Mouse (Mus musculus): ENCODE data around the gene Chn2. TPM values are rescaled to one million over a fixed set of nuclear protein-coding genes. Genes with fewer than 3 reads are reported as not detected.

Gene Chn2
- total RNA-seq, 2 experiments from 2014 or later, result 39.0 to 40.2 TPM

- no peak for DNase-seq (ENCODE audit: low spot score in 2 of 2)
Observed at GRCm38 (mm10) chr6:54041386-54042043, 2.2 kb downstream of the Chn2 start.

GRCm38 (mm10) chr6:54042142-54042541 lies 2.8 kb downstream of the Chn2 start:
- DNase-seq (ENCODE audit: low spot score in 2 of 2), result no peak

- DNase-seq (ENCODE audit: low spot score in 2 of 2), result no peak
Observed at GRCm38 (mm10) chr6:54043536-54043935, 4.2 kb downstream of the Chn2 start.

DNA sequence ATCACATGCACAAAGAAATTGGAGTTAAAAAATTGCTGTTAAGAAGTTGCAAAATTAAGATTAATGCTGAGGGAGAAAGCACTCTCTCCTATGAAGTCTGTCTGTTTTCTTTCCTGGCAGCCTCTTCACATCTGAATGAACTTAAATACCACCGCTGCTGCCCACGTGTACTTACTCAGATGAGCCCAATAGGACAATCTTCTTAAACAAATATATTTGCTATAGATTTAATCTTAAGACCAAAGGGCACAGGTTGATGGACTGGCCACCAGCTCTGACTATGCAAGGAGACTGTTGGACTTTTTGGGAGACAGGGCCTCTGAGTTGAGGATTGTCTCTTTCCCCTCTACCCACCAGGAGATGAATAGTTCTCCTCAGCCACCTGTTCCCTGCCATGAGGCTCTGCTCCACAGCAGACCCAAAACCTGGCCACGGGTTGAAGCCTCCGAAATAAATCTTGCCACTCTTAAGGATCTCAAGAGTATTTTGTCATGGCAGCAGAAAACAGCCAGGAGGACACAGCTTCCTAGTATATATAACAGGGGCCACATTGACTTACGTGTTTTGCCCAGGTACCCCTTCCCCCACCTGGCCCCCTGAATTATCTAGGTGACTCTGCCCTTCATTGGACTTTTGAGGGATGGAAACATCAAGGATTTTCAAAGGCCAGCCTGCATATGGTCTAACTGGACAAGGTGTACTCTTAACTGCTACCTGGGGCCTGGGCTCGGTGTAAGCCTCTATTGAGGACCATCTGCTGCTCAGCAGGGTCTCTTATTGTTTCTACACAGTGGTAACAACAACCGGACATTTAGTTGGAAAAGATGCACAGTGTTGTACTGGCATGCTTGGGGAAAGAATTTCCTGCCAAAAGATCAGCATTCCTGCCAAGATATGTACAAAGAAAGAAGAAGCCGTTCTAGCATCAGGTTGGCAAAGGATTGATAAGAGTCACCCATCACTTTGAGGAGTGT lies 6.7 kb downstream of the Chn2 start:
- DNase-seq (ENCODE audit: low spot score in 2 of 2), result no peak

DNA sequence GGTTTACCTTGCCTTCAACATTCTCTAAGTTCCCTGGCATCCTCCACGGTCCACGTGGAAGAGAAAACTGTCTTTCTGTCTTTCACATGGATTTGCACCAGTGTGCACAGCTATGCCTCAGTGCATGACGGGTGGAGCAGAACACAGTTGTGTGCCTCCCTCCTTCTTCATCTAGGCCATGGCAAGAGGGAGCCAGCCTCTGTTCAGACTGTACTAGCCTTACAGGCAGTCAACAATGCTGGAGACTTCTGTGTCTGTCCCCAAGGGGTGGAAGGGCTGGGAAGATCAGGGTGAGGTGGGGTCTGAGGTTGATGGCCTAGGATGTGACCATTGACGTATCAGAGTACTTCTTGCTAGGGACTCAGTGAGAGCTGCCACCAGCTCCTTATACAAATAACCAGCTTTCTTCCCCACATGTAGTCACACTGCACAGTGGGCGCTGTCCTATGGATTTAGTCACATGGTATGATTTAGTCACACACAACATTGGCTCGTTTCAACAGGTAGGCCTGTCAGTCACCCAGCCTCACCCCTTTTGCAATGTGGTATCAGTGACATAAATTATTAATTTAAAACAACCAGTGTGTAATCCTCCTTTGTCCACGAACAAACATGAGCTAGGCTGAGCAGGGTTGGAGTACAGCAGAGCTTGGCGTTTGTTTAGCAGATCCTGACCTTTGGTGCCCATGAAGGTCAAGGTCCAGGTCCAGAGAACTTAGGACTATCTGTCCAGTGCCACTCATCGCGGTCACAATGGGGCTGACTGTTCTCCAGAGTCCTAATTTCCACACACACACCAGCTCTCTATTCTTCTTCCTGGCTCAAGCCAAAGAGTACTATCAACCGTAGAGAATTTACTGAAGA lies 7.8 kb downstream of the Chn2 start:
- DNase-seq (ENCODE audit: low spot score in 2 of 2), result no peak

- no peak for DNase-seq (ENCODE audit: low spot score in 2 of 2)
Observed at GRCm38 (mm10) chr6:54048768-54049167, 9.4 kb downstream of the Chn2 start.

DNA sequence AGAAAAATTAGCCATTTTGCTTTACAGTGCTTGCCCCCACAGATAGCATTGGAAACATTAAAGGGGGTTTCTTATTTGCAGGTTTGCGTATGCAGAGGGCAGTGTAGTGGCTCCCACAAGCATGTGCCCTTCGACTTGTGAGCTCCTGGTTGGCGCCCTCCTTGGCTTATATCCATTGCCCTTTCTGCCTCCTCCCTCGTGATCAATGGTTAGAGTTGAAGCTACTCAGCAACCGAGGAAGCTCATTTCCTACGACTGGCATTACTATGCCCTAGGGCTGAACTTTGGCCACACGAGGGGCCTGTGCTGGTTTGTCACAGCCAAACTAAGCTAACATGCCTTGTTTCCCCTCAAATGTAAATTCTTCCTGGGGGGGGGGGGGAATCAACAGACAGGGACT lies 11.8 kb downstream of the Chn2 start:
- DNase-seq (ENCODE audit: low spot score in 2 of 2), result no peak

DNA sequence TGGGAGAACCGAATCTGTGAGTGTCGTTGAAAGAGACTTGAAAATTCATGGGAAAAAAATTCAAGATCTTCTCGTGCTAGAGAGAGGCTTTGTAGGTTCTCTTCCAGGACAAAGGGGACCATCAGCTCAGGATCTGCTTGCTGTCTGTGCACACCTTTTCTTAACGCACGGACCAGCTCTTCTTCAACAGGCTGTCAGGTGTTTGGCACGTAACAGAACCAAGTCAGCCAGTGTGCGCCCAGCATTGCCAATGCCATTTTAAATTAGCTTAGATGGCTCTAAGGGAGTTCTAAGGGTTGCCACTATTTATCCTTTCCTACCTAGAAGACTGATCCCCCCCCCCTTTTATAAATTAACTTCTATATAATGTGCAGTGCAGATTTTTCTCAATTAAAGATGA lies 12.8 kb downstream of the Chn2 start:
- no peak for DNase-seq (ENCODE audit: low spot score in 2 of 2)

DNA sequence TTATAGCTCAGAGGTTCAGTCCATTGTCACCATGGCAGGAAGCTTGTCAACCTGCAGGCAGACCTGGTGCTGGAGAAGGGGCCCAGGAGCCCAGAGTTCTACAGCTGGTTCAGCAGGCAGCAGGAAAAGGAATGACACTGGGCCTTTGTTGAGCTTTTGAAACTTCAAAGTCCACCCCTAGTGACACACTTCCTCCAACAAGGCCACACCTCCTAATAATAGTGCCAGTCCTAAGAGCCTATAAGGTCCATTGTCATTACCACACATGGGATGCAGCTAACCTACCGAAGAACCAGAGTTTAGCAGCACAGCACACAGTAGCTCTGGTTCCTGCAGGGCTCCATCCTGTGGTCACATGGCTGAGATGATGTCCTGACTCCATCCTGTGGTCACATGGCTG lies 13.3 kb downstream of the Chn2 start:
- no peak for DNase-seq (ENCODE audit: low spot score in 2 of 2)

DNA sequence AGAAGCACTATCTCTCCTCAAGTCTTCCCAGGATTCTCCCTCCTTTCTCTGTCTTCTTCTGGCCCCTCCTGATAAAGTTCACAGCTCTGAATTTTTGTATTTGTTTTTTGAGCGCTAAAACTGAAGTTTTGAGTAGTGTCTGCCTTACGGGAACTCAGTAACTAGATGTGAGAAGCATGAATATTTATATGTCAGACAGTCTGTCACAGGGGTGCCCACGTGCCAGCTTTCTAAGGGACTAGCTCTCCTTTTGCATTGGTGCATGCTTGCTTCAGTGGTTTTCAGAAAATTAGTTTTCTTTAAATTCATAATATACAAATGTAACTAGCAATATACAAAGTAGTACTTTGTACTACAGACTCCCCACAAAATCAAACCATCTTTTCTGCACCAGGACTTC lies 14.0 kb downstream of the Chn2 start:
- peak; percentile 28 to 38 for DNase-seq (ENCODE audit: low spot score in 2 of 2)

DNA sequence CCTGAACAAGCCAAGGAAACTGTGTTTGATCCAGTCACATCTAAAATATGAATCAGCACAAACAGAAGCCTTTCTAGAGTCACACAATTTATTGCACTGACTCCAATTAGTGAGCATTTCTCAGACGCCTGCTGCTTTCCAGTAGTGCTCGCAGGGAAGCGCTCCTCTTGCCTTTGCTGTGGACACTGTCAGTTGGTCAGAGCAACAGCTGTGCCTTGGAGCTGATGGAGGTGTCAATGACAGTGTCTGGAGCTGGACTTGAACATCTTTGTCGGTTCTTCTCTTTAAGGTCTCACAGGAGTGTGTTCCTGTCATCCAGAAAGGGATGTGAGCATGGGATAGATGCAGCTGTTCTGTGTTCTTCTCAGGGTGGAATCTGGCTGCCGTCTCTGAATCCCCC lies 16.0 kb downstream of the Chn2 start:
- no peak for DNase-seq (ENCODE audit: low spot score in 2 of 2)

DNA sequence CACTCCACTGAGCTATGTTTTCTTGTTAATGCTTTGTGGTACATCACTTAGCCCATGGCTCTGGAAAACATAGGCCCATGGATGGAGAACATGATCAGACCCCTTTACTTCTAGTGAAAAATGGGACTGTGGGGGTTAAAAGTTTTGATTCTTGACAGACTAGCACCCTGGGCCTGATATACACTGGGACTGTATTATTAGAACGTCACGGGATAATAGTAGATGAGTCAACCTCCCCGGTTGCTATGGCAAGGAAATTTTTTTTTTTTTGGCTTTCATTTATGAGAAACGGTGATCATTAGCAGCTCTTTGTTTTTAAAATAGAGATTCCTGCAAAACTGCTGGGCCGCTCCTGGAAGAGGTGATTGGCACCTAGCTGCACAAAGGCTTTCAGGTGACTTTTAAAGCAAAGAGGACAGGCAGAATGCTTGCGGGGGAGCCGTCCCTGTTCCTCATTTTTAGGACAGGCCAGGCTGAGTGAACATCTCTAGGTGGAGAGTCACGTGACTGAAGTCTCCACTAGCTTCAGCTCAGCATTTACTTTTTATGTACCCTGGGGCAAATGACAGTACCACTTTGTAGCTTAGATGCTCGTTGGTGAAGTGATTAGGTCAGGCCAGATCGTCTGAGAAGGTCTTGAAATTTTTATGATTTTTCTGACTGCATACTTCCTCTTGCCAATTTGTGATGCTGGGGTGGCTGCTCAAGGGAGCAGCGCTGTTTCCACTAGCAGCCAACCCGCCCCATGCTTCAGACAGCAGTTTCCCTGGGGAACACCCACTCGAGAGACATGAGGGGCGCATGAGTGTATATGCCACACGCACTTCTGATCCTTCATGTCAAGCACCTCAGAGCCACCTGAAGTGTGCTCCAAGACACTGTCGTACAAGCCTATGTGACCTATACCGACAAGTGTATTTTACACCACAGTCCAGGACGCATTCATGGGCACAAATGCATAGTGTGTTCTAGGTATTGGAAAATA lies 17.5 kb downstream of the Chn2 start:
- DNase-seq (ENCODE audit: low spot score in 2 of 2), result no peak

DNA sequence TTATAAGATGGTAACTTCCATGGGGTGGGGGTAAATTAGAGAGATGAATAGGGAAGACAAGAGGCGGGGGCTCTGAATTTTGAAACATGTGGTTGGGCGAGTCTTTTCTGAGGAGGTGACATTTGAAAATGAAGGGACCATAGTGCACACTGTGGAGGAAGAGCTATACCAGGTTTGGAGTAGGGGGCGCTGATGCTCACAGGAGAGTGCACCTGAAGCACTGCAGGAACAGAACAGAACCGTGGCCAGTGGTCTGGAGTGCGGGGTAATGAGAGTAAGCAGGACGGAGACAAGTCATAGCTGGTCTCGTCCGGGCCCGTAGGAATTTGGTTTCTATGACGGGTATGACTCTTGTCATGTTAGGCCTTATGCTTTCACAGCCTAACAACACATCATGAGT lies 18.3 kb downstream of the Chn2 start:
- no peak for DNase-seq (ENCODE audit: low spot score in 2 of 2)

DNA sequence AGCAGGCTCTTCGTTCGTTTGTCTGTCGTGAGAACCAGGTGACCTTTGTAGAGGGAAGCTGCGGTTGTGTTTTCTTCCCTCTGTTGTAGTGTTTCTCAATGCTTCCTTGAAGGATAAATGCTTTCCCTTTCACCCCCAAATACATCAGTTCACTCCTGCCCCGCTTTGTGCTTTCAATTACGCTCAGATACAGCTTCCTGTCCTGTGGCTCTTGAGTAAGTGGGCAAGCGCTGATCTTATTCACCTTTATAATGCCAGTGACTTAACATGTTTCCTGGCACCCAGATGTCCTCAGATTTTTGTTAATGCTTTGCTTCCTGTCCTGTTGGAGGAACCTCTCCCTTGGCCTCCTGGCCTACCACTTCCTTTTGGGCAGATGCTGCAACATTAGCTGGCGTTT lies 19.5 kb downstream of the Chn2 start:
- DNase-seq (ENCODE audit: low spot score in 2 of 2), result no peak

GRCm38 (mm10) chr6:54060258-54060657 lies 20.9 kb downstream of the Chn2 start:
- no peak for DNase-seq (ENCODE audit: low spot score in 2 of 2)

DNA sequence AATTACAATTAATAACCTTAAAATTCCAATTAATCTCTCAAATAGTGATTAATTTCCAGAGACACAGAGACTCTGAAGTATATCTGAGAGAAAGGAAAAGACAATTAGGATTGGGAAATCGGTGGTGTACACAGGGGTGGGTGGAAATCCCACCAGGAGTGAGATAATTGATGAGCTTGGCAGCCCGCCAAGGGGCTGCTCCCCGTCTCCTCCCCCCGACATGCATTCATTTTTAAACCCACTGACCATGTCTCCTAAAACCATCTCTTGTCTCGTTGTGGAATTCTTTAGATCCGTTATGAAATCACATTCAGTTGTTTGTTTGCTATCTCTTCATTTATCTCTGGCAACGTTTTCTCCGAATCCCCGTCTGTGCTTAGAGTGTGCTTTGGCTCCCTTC lies 22.0 kb downstream of the Chn2 start:
- no peak for DNase-seq (ENCODE audit: low spot score in 2 of 2)

- no peak for DNase-seq (ENCODE audit: low spot score in 2 of 2)
Observed at GRCm38 (mm10) chr6:54063878-54064277, 24.5 kb downstream of the Chn2 start.

DNA sequence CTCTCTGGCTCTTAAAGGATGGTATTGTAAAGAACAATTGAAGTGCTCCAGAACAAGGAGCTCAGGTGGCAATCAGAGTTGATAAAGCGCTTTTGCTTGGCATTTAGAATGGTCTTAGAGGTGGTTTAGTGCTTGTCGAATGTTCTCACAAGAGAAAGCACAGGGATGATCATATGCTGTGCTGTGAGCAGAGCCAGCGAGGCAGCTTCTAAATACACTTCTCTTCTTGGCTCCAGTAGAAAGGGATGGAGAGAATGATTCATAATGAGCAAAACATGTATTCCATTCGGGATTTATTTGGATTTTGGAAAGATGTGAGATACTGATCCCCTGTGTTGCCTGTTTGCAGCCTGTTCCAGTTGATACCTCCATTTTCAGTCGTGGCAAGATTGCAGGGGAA lies 28.0 kb downstream of the Chn2 start:
- no peak for DNase-seq (ENCODE audit: low spot score in 2 of 2)

- DNase-seq (ENCODE audit: low spot score in 2 of 2), result no peak
Observed at GRCm38 (mm10) chr6:54068882-54069281, 29.5 kb downstream of the Chn2 start.

- peak; percentile 42 to 50 for DNase-seq (ENCODE audit: low spot score in 2 of 2)
Observed at GRCm38 (mm10) chr6:54070736-54071135, 31.4 kb downstream of the Chn2 start.
